Mouse (Mus musculus): ENCODE measurements around the gene Kbtbd6. TPM values are rescaled to one million over a fixed set of nuclear protein-coding genes. Genes with fewer than 3 reads are reported as not detected.

Kbtbd6 gene
- polyA plus RNA-seq, 1 experiment from 2014 or later: 1.5 TPM

Other genes with a start within 250 kb of the Kbtbd6 start
- gene Zfp957, start 204.5 kb upstream of the Kbtbd6 start, polyA plus RNA-seq (2015; fragmentation: Nextera tagmentation; extraction: Ambion mirVana): not detected in 2 replicates
- 26.3 and 36.4 TPM in 2 replicates for gene Rgcc, start 150.2 kb upstream of the Kbtbd6 start, polyA plus RNA-seq (2015; fragmentation: Nextera tagmentation; extraction: Ambion mirVana)
- 17.1 and 21.1 TPM in 2 replicates for gene Naa16, start 61.1 kb upstream of the Kbtbd6 start, polyA plus RNA-seq (2015; fragmentation: Nextera tagmentation; extraction: Ambion mirVana)
- 10.7 and 11.6 TPM in 2 replicates for gene Mtrf1, start 54.1 kb upstream of the Kbtbd6 start, polyA plus RNA-seq (2015; fragmentation: Nextera tagmentation; extraction: Ambion mirVana)
- 22.8 and 23.7 TPM in 2 replicates for gene Kbtbd7, start 25.3 kb upstream of the Kbtbd6 start, polyA plus RNA-seq (2015; fragmentation: Nextera tagmentation; extraction: Ambion mirVana)
- 2.0 and 2.9 TPM in 2 replicates for gene Elf1, start 29.4 kb downstream of the Kbtbd6 start, polyA plus RNA-seq (2015; fragmentation: Nextera tagmentation; extraction: Ambion mirVana)
- 44.0 and 46.2 TPM in 2 replicates for gene Wbp4, start 29.7 kb downstream of the Kbtbd6 start, polyA plus RNA-seq (2015; fragmentation: Nextera tagmentation; extraction: Ambion mirVana)
- gene Sugt1, start 135.9 kb downstream of the Kbtbd6 start, polyA plus RNA-seq (2015; fragmentation: Nextera tagmentation; extraction: Ambion mirVana): 106 and 110 TPM in 2 replicates
- gene Cnmd, start 210.3 kb downstream of the Kbtbd6 start, polyA plus RNA-seq (2015; fragmentation: Nextera tagmentation; extraction: Ambion mirVana): 2.0 and 3.3 TPM in 2 replicates